Mouse (Mus musculus) neural tube, embryonic 12.5 days (tissue): ENCODE measurements at regions not wholly inside any gene's neighbourhood (a gene's known extent, or its start where the extent isn't known, plus 50 kb on each side); places are given as distances from the start of the nearest gene placed in this dataset.
"Not testable (repeated sequence)": the region's sequence is repeated elsewhere in the genome, so short reads cannot be mapped to it uniquely, and the experiment has no call there.

Source experiments
- ATAC-seq: fragments of 200-750 bp; cut with Nextera tagmentation; 2 replicates; pipeline ENCODE4 v1.8.0; 2017; ENCODE audit warnings: low read depth, mild to moderate bottlenecking, moderate TSS enrichment, moderate library complexity; ENCODE audit not compliant: low FRiP score
- H3K27ac ChIP-seq: fragments of 300-500 bp; sonication (generic); 2 replicates; pipeline ENCODE4 v1.5.1; 2016
- H3K27me3 ChIP-seq: fragments of 300-500 bp; sonication (generic); replicated peaks from 2 replicates; pipeline ENCODE4 v1.6.1; 2016; ENCODE audit warnings: mild to moderate bottlenecking
- H3K36me3 ChIP-seq: fragments of 300-500 bp; sonication (generic); 2 replicates; pipeline ENCODE4 v1.6.1; 2016; ENCODE audit warnings: mild to moderate bottlenecking
- H3K4me1 ChIP-seq: fragments of 300-500 bp; sonication (generic); 2 replicates; pipeline ENCODE4 v1.6.1; 2016
- H3K4me2 ChIP-seq: fragments of 300-500 bp; sonication (generic); replicated peaks from 2 replicates; pipeline ENCODE4 v1.6.1; 2016; ENCODE audit warnings: mild to moderate bottlenecking
- H3K4me3 ChIP-seq: fragments of 300-500 bp; sonication (generic); 2 replicates; pipeline ENCODE4 v1.5.1; 2016
- H3K9ac ChIP-seq: fragments of 300-500 bp; sonication (generic); 2 replicates; pipeline ENCODE4 v1.6.1; 2016; ENCODE audit warnings: mild to moderate bottlenecking
- H3K9me3 ChIP-seq: fragments of 300-500 bp; sonication (generic); 2 replicates; pipeline ENCODE4 v1.6.1; 2016; ENCODE audit warnings: mild to moderate bottlenecking
- WGBS: fragments of 180-500 bp; shearing (Covaris S2); methylation state at CpG from one replicate; pipeline ENCODE4 v1.1.7; 2016; 5-methylcytosine and 5-hydroxymethylcytosine counted together

DNA sequence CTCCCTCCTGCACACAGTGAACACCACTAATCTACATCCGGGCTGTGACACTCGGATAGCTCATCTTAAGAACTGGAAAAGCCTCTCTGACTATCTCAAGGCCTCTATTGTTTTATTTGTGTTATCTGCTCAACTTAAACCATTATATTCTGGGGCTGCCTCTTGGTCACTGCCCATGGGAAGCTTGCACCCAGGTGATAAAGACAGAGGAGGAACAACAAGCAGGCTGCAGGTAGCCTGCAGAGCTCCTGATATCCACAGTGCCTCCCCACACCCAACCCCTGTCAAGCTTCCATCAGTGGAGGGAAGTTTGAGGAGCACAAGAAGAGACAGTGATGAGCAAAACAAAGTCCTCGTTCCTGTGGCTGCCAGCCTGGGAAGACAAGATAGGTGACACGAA lies 467.0 kb upstream of the Smim15 start:
- H3K27me3 ChIP-seq = no peaks in the 10 kb centered on the region
- H3K9me3 ChIP-seq = no peaks in the 10 kb centered on the region
- no peak overlapping the region for H3K4me3 ChIP-seq
- H3K4me2 ChIP-seq = no peak overlapping the region
- no peaks in the 10 kb centered on the region for H3K4me1 ChIP-seq
- H3K27ac ChIP-seq = no peak overlapping the region
- ATAC-seq = no peak
- WGBS = 89% methylated on average over 4 of the region's 4 CpGs
- H3K9ac ChIP-seq = no peak overlapping the region
- no peaks in the 10 kb centered on the region for H3K36me3 ChIP-seq

DNA sequence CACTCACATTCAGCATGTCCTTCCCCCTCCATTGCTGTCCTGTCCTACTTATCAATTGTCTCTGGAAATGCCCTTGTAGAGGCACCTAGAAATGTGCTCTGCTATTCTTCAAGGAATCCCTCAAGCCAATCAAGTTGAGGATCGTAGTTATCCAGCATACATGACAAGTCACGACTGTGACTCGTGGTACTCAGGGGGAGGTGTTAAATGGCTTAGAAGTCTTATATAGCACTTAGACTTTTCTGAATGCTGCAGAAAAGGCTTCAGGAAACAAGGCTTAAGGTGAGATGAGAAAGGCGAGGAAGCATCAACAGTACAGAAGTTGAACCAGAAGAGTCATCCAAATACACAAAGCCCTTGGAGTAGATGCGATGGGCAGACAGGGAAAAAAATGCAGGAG lies 467.5 kb upstream of the Smim15 start:
- H3K4me2 ChIP-seq = no peak overlapping the region
- no peak overlapping the region for H3K27ac ChIP-seq
- no peaks in the 10 kb centered on the region for H3K27me3 ChIP-seq
- H3K9me3 ChIP-seq = no peaks in the 10 kb centered on the region
- no peaks in the 10 kb centered on the region for H3K36me3 ChIP-seq
- no peak overlapping the region for H3K4me3 ChIP-seq
- no peaks in the 10 kb centered on the region for H3K4me1 ChIP-seq
- WGBS = 92% methylated on average over 5 of the region's 5 CpGs
- no peak for ATAC-seq
- no peak overlapping the region for H3K9ac ChIP-seq

DNA sequence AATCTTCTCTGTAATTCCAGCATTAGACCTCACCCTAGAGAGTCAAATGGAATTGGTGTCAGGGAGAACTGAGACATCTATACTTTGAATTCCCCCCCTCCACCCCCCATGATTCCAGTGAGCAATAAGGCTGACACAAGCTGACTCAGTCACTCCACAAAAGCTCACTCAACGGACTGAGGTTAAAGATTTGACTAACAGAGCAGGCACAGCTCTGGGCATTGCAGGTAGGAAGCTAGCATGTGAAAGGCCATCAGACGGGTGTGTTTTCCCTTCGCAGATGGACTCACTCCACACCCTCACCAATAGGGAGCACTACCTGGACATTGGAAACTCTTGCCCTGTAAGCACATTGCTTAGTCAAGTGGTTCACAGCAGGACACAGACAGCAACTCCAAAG lies 469.2 kb upstream of the Smim15 start:
- Histone ChIP-seq H3K4me2 (no peak overlapping the region), H3K4me3 (no peak overlapping the region), H3K9ac (no peak overlapping the region), H3K4me1 (no peaks in the 10 kb centered on the region), H3K27me3 (no peaks in the 10 kb centered on the region), H3K36me3 (no peaks in the 10 kb centered on the region), H3K9me3 (no peaks in the 10 kb centered on the region), H3K27ac (no peak overlapping the region)
- no peak for ATAC-seq
- 84% methylated on average over 3 of the region's 3 CpGs for WGBS

DNA sequence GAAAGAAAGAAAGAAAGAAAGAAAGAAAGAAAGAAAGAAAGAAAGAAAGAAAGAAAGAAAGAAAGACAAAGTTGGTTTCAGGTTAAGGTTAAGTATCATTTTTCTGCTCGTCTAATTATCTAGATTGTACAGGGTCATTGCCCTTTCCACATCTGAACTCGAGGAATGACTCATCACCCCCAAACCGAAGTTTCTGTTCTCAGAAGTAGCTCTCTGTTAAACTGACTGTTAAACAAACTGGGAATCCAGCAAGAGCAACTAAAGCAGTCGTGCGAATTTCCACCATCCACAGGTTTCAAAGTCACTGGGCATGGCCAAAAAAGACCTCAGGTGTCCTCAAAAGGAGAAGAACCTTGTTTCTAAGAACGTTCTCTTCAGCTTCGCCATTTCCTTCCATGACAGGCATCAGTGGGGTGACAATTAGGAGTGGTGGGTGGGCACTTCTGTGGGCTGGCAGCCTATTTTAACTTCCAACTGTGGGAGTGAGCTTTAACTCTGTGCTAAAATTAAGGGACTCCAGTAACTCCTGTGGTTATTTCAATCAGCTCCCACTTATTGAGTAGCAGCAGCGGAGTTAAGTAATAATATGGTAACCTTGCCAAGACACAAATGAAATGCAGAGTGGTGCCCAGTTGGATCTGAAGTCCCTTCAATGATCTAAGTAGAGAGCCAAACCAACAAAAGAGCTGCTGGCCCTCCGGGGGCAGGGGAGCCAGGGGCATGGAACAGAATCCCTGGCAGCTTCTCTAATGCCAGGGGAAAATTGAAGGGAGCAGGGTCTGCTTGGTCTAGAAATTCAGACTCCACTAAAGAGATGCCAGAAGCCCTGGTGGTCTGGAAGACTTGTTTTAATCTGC lies 470.5 kb upstream of the Smim15 start:
- no peak overlapping the region for H3K4me2 ChIP-seq
- no peak for ATAC-seq
- WGBS = 88% methylated on average over 9 of the region's 9 CpGs
- H3K4me1 ChIP-seq = no peaks in the 10 kb centered on the region
- H3K9me3 ChIP-seq = no peaks in the 10 kb centered on the region
- no peaks in the 10 kb centered on the region for H3K27me3 ChIP-seq
- H3K27ac ChIP-seq = no peak overlapping the region
- no peak overlapping the region for H3K9ac ChIP-seq
- no peaks in the 10 kb centered on the region for H3K36me3 ChIP-seq
- H3K4me3 ChIP-seq = no peak overlapping the region

DNA sequence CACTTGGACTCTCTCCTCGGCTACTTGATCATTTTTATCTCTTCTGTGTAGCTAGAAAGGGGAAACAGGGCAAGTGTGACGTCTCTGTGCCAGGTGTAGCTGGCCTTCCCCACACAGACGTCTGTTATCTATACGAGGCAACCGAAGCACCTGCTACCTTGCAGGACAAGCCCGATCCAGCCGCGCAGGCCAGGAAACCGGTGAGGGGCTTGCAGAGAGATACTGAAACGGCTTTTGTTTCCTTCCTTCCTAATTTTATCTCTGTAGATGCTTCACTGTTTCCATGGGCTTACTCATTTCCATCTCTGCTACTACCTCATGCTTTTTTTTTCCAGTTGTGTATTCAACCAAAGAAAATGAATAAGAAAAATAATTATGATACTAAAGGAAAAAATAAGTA lies 472.7 kb upstream of the Smim15 start:
- Histone ChIP-seq H3K4me1 (no peaks in the 10 kb centered on the region), H3K9ac (no peak overlapping the region), H3K27ac (no peak overlapping the region), H3K27me3 (no peaks in the 10 kb centered on the region), H3K9me3 (no peaks in the 10 kb centered on the region), H3K4me2 (no peak overlapping the region), H3K36me3 (no peaks in the 10 kb centered on the region), H3K4me3 (no peak overlapping the region)
- ATAC-seq = no peak
- WGBS = 86% methylated on average over 10 of the region's 10 CpGs

DNA sequence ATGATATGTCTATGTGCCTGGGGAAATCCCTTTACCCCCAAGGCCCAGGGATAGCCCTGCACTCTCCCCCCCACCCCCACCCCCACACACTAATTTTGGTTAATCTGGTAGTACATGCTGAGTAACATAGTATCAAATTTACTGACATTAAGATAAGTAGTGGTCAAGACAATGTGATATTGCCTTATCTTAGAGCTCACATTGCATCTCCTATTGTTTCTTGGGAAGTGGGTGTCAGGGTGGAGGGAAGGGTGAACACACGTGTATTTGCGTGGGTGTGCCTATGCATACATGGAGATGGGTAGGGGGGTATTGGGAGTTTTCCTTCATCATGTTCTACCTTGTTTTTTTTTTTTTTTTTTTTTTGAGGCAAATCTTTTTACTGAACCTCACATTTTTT lies 474.8 kb upstream of the Smim15 start:
- Histone ChIP-seq H3K9ac (no peak overlapping the region), H3K27ac (no peak overlapping the region)
- 93% methylated on average over 2 of the region's 2 CpGs for WGBS

DNA sequence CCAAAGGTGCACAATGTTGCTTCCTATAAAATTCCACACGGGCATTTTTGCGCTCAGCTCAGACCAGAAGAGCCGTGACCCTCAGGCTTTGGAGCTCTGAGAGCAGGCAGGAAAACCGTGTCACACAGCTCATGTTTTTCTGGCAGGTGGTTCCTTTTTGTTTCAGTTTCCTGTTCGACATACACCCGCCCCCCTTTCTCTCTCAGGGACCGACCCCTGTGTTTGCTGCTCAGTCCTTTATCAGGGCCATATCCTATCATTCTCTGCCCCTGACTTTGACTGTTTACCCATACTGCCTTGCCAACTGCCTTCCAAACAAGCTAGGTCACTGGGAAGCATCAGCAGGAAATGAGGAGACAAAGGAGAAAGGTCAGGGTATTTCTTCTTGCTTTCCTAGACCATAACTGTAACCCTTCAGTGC lies 475.5 kb upstream of the Smim15 start:
- WGBS = 70% methylated on average over 7 of the region's 7 CpGs
- H3K36me3 ChIP-seq = no peaks in the 10 kb centered on the region
- no peak overlapping the region for H3K9ac ChIP-seq
- no peak for ATAC-seq
- no peaks in the 10 kb centered on the region for H3K27me3 ChIP-seq
- no peaks in the 10 kb centered on the region for H3K9me3 ChIP-seq
- H3K4me1 ChIP-seq = no peaks in the 10 kb centered on the region
- no peak overlapping the region for H3K4me2 ChIP-seq
- no peak overlapping the region for H3K27ac ChIP-seq
- H3K4me3 ChIP-seq = no peak overlapping the region

More for the DNA sequence above, 474.8 kb upstream of the Smim15 start:
- no peaks in the 10 kb centered on the region for H3K9me3 ChIP-seq
- no peaks in the 10 kb centered on the region for H3K27me3 ChIP-seq
- H3K36me3 ChIP-seq = no peaks in the 10 kb centered on the region
- H3K4me1 ChIP-seq = no peaks in the 10 kb centered on the region
- no peak for ATAC-seq
- H3K4me3 ChIP-seq = no peak overlapping the region
- H3K4me2 ChIP-seq = no peak overlapping the region

DNA sequence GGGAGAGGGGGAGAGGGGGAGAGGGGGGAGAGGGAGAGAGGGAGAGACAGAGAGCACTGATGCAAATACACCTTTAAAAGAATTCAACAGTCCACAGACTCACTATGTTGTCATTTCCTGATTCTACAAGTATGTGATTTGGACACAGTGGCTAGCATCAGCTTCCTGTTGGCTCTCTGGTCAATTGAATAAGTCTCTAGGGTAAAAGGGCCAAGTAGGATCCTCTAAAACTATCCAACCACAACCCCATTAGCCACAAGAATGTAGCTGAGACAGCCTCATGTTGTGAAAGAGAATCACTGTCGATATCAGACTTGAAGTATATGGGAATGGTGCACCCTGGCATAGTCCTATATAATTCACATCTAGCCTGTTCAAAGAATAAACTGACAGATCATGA lies 481.8 kb upstream of the Smim15 start:
- Histone ChIP-seq H3K27ac (no peak overlapping the region), H3K9me3 (no peaks in the 10 kb centered on the region), H3K27me3 (no peaks in the 10 kb centered on the region), H3K36me3 (no peaks in the 10 kb centered on the region), H3K4me3 (no peak overlapping the region), H3K4me2 (no peak overlapping the region), H3K9ac (no peak overlapping the region), H3K4me1 (no peaks in the 10 kb centered on the region)
- no peak for ATAC-seq
- 94% methylated on average over 1 of the region's 1 CpGs for WGBS

DNA sequence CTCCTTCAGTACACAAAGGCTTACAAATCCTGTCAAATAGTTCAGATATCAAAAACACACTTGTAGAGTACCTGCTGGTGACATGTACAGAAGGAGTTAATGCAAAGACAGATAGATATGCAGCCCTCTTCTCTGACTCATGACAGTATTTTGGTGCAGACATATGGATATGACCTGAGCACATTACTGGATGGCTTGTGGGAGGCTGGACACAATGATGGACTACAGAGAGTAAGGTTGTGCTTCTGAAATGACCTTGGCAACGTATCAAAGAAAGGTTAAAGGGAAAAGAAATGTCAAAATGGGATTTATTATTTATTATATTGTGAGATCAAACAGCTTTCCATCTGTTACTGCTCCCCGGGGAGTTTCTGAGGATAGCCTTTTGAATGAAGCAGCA lies 482.7 kb upstream of the Smim15 start:
- Histone ChIP-seq H3K27ac (no peak overlapping the region), H3K4me1 (no peaks in the 10 kb centered on the region), H3K9me3 (no peaks in the 10 kb centered on the region), H3K9ac (no peak overlapping the region), H3K4me2 (no peak overlapping the region), H3K4me3 (no peak overlapping the region), H3K36me3 (no peaks in the 10 kb centered on the region), H3K27me3 (no peaks in the 10 kb centered on the region)
- WGBS = 66% methylated on average over 2 of the region's 2 CpGs
- no peak for ATAC-seq

DNA sequence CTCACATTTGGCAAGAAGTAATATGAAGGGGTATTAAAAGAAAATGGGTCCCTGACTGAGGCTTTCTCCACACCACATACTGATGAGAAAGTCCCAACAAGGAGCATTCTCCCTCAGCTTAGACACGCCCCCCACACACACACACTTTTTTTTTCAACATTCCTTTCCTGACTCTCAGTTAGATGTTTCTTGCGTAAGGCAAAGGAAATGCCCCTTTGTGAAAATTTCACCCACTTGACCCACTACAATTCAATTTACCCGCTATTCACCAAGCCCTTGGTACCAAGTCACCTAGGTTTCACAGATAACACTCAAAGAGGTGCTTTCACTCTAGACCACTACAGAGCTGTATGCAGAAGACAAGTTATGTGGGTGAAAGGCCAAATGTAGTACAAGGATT lies 488.3 kb upstream of the Smim15 start:
- no peaks in the 10 kb centered on the region for H3K9me3 ChIP-seq
- WGBS = 84% methylated on average over 3 of the region's 3 CpGs
- no peak overlapping the region for H3K4me3 ChIP-seq
- H3K9ac ChIP-seq = no peak overlapping the region
- H3K36me3 ChIP-seq = no peaks in the 10 kb centered on the region
- H3K4me2 ChIP-seq = no peak overlapping the region
- H3K27ac ChIP-seq = no peak overlapping the region
- H3K4me1 ChIP-seq = no peaks in the 10 kb centered on the region
- H3K27me3 ChIP-seq = no peaks in the 10 kb centered on the region
- no peak for ATAC-seq

DNA sequence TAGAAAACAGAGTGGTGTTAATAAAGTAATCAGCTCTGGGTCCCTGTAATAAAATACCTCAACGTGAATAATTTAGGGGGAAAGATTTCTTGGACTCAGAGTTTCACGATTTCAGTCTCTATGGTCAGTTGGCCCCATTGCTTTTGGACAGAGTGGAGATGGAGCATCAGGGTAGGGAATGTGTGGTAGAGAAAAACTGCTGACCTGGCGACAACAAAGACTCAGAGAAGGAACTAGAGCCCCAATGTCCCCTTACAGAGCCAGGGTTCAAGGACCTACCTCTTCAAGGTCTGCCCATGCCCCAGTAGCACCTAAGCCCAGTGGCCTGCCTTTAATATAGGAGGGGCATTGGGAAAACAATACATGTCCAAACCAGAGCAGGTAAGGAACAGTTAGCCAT lies 490.2 kb upstream of the Smim15 start:
- Histone ChIP-seq H3K36me3 (no peaks in the 10 kb centered on the region), H3K9ac (no peak overlapping the region), H3K4me3 (no peak overlapping the region), H3K4me2 (no peak overlapping the region), H3K27me3 (no peaks in the 10 kb centered on the region), H3K9me3 (no peaks in the 10 kb centered on the region), H3K27ac (no peak overlapping the region), H3K4me1 (no peaks in the 10 kb centered on the region)
- no peak for ATAC-seq
- WGBS = 84% methylated on average over 3 of the region's 3 CpGs

DNA sequence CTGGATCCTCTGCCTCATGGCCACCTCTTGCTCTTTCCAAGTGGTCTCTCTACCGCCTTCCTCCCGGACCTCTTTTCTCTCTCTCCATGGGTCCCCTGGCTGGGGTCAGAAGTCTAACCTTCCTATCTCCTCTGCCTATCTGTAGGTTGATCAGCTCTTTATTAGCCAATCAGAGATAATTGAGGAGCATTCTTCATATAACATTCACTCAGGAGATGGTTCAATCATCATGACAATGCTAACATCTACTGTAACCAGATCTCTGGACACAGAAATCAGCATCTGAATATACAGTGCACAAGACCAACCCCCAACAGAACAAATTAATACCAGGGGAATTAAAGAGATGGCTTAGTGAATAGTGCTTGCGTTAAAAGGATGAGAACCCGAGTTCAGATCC lies 492.1 kb upstream of the Smim15 start:
- H3K27ac ChIP-seq = no peak overlapping the region
- no peak overlapping the region for H3K4me3 ChIP-seq
- H3K4me1 ChIP-seq = no peaks in the 10 kb centered on the region
- no peaks in the 10 kb centered on the region for H3K36me3 ChIP-seq
- H3K9me3 ChIP-seq = no peaks in the 10 kb centered on the region
- H3K27me3 ChIP-seq = no peaks in the 10 kb centered on the region
- H3K4me2 ChIP-seq = no peak overlapping the region
- no peak for ATAC-seq
- no peak overlapping the region for H3K9ac ChIP-seq
- 94% methylated on average over 4 of the region's 4 CpGs for WGBS

DNA sequence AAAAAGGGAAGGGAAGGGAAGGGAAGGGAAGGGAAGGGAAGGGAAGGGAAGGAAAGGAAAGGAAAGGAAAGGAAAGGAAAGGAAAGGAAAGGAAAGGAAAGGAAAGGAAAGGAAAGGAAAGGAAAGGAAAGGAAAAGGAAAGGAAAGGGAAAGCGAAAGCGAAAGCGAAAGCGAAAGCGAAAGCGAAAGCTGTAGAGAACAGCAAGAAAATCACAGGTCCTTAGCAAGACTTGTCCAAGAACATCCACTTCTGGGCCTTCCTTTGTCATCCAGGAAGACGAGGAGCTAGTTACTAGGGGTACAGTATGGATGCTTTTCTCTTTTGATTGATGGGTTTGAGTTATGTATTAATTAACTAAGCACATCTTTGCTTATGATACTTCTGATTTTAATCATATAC lies 494.3 kb upstream of the Smim15 start:
- not testable (repeated sequence) for H3K9me3 ChIP-seq, H3K36me3 ChIP-seq, ATAC-seq, H3K4me3 ChIP-seq, H3K9ac ChIP-seq, H3K4me2 ChIP-seq, H3K27me3 ChIP-seq, H3K27ac ChIP-seq
- 93% methylated on average over 7 of the region's 7 CpGs for WGBS
- peaks cover 14% of the 10 kb centered on the region for H3K4me1 ChIP-seq
